Mouse (Mus musculus) lung, postnatal 14 days (tissue): Measurements from ENCODE around the gene Tcl1b5.

Experiments used
- DNase-seq: peaks from one replicate; pipeline ENCODE4 v3.0.0; 2021

Gene Tcl1b5

GRCm38 (mm10) chr12:105209231-105209630, 33.1 kb downstream of the Tcl1b5 start:
- no peak for DNase-seq

GRCm38 (mm10) chr12:105217101-105217760, 41.1 kb downstream of the Tcl1b5 start:
- no peak for DNase-seq

- no peak for DNase-seq
These were observed 46.6 kb downstream of the Tcl1b5 start, which contains the start of gene Tcl1 for GRCm38 (mm10) chr12:105222601-105223319. Tcl1 (minus strand) TSS chr12:105222793.

- DNase-seq, result no peak
These were observed 48.6 kb downstream of the Tcl1b5 start for GRCm38 (mm10) chr12:105224621-105225320.
